Mouse (Mus musculus) C2C12 (cell line): Measurements from ENCODE around the gene Orc4.

Experiments used
- CEBPB ChIP-seq: IDR thresholded peaks from one replicate; pipeline ENCODE4 v1.6.1; 2011; ENCODE audit warnings: low read depth, mild to moderate bottlenecking, control low read depth, moderate library complexity
- CTCF ChIP-seq: IDR thresholded peaks from one replicate; pipeline ENCODE4 v1.5.1; 2011; ENCODE audit not compliant: control insufficient read depth, insufficient read depth, insufficient read length
- MAX ChIP-seq: IDR thresholded peaks from one replicate; pipeline ENCODE4 v1.6.1; 2011; ENCODE audit warnings: mild to moderate bottlenecking, control low read depth

DNA sequence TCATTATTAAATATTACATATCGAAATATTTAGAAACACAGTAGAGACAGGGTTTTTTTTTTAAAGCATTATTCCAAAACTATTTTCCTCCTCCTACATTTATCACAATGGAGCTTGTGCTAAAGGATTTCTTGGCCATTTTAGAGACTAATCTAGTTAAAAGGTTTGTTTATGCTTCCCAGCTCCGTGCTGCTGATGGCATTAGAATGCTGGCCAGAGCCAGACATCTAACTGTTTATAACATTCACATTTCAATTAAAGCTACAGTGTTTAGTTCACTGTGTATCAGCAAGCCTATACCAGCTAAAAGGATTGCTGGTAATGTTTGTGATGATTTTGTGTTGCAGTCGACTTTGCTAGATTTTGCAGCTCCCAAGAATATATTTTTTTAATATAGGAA lies 6.5 kb upstream of the Orc4 start:
- TF ChIP-seq CTCF (no peak), MAX (no peak), CEBPB (no peak)
